Mouse (Mus musculus): Measurements from ENCODE around the gene Wnt9a.

GRCm38 (mm10) chr11:59263870-59264563, 42.7 kb upstream of the Wnt9a start:
- TF ChIP-seq CTCF (IDR thresholded peaks at IDR 0.05; ENCODE audit: control insufficient read depth, insufficient read depth, insufficient read length) (no peak), CEBPB (IDR thresholded peaks at IDR 0.05; ENCODE audit: low read depth) (no peak)

Measured in C2C12 (cell line).